Mouse (Mus musculus) macrophage (primary cell): ENCODE measurements around the gene Nacad. TPM values are rescaled to one million over a fixed set of nuclear protein-coding genes. Genes with fewer than 3 reads are reported as not detected.

Source experiments
- H3K27ac ChIP-seq: fragments of 350-480 bp; formaldehyde crosslinking; 2 replicates; pipeline ENCODE4 v1.9.0; 2021
- H3K36me3 ChIP-seq: fragments of 350-480 bp; formaldehyde crosslinking; 2 replicates; pipeline ENCODE4 v1.9.0; 2021; ENCODE audit errors: inconsistent target
- H3K4me3 ChIP-seq: fragments of 350-480 bp; formaldehyde crosslinking; 2 replicates; pipeline ENCODE4 v1.9.0; 2021; ENCODE audit errors: inconsistent target
- H3K79me2 ChIP-seq: fragments of 350-480 bp; formaldehyde crosslinking; 2 replicates; pipeline ENCODE4 v1.9.0; 2021; ENCODE audit errors: inconsistent target
- WGBS: methylation state at CpG from one replicate; pipeline ENCODE4 v1.1.7; 2026; ENCODE audit warnings: inconsistent platforms; ENCODE audit not compliant: missing documents; 5-methylcytosine and 5-hydroxymethylcytosine counted together
- polyA plus RNA-seq: library from polyadenylated mRNA; stranded (reverse); fragments of 250-400 nt; gene quantifications from 3 replicates; pipeline ENCODE4 v1.2.4, GENCODE M21; 2018; ENCODE audit warnings: inconsistent platforms

Gene Nacad
- polyA plus RNA-seq, 1 experiment from 2014 or later: not detected

GRCm38 (mm10) chr11:6549770-6550169, 56.1 kb downstream of the Nacad start:
- Histone ChIP-seq H3K4me3 (no peak overlapping the region), H3K79me2 (peaks cover 78% of the 10 kb centered on the region), H3K27ac (no peak overlapping the region), H3K36me3 (no peaks in the 10 kb centered on the region)
- WGBS: 100% methylated on average over 2 of the region's 2 CpGs

Other genes starting within 250 kb of the Nacad start
- 38.6 to 57.7 TPM (median 48.1 TPM) in 3 replicates for gene Zmiz2, start 217.0 kb downstream of the Nacad start, polyA plus RNA-seq
- gene Ppia, start 190.6 kb downstream of the Nacad start, polyA plus RNA-seq: 1,329 to 2,132 TPM (median 1,766 TPM) in 3 replicates
- gene H2afv, start 161.6 kb downstream of the Nacad start, polyA plus RNA-seq: 15.4 to 35.4 TPM (median 22.4 TPM) in 3 replicates
- 23.4 to 30.1 TPM (median 28.8 TPM) in 3 replicates for gene Purb, start 130.1 kb downstream of the Nacad start, polyA plus RNA-seq
- gene Myo1g, start 85.1 kb downstream of the Nacad start, polyA plus RNA-seq: 54.3 to 64.8 TPM (median 54.5 TPM) in 3 replicates
- 52.8 to 75.3 TPM (median 58.4 TPM) in 3 replicates for gene Ccm2, start 59.2 kb downstream of the Nacad start, polyA plus RNA-seq
- gene Tbrg4, start 20.0 kb upstream of the Nacad start, polyA plus RNA-seq: 15.0 to 37.3 TPM (median 19.2 TPM) in 3 replicates
- not detected in 3 replicates for gene Wap, start 32.6 kb upstream of the Nacad start, polyA plus RNA-seq
- 0.11 TPM in 1 of 3 replicates, not detected in the others for gene Ramp3, start 52.5 kb upstream of the Nacad start, polyA plus RNA-seq
- gene Gm11983, start 231.6 kb upstream of the Nacad start, polyA plus RNA-seq: not detected in 3 replicates